Mouse (Mus musculus) embryonic facial prominence, embryonic 11.5 days (tissue): Measurements from ENCODE around the gene Ptprg. TPM values are rescaled to one million over a fixed set of nuclear protein-coding genes. Genes with fewer than 3 reads are reported as not detected.

ENCODE experiments used
- ATAC-seq: fragments of 200-750 bp; cut with Nextera tagmentation; replicated peaks from 2 replicates; pipeline ENCODE4 v1.8.0; 2017; ENCODE audit warnings: low read depth; ENCODE audit not compliant: insufficient number of reproducible peaks, low FRiP score, low TSS enrichment
- DNase-seq: peaks from one replicate; pipeline ENCODE4 v3.0.0-alpha.2; 2015; ENCODE audit warnings: low spot score
- H3K27ac ChIP-seq: fragments of 300-500 bp; sonication (generic); replicated peaks from 2 replicates; pipeline ENCODE4 v1.5.1; 2014; ENCODE audit warnings: mild to moderate bottlenecking, low read depth, low read length, control low read depth
- H3K27me3 ChIP-seq: fragments of 300-500 bp; sonication (generic); 2 replicates; pipeline ENCODE4 v1.6.1; 2014; ENCODE audit warnings: mild to moderate bottlenecking, low read length, moderate library complexity, mixed read lengths; ENCODE audit not compliant: control insufficient read depth, insufficient read depth
- H3K36me3 ChIP-seq: fragments of 300-500 bp; sonication (generic); replicated peaks from 2 replicates; pipeline ENCODE4 v1.6.1; 2014; ENCODE audit warnings: low read depth, mild to moderate bottlenecking, low read length, moderate library complexity, mixed read lengths; ENCODE audit not compliant: control insufficient read depth, insufficient read depth
- H3K4me1 ChIP-seq: fragments of 300-500 bp; sonication (generic); 2 replicates; pipeline ENCODE4 v1.6.1; 2014; ENCODE audit warnings: low read length, mixed read lengths; ENCODE audit not compliant: control insufficient read depth, insufficient read depth
- H3K4me2 ChIP-seq: fragments of 300-500 bp; sonication (generic); 2 replicates; pipeline ENCODE4 v1.6.1; 2014; ENCODE audit warnings: low read depth, mild to moderate bottlenecking, control low read depth, low read length, moderate library complexity
- H3K4me3 ChIP-seq: fragments of 300-500 bp; sonication (generic); 2 replicates; pipeline ENCODE4 v1.5.1; 2014; ENCODE audit warnings: low read depth, low read length, control low read depth
- H3K9ac ChIP-seq: fragments of 300-500 bp; sonication (generic); replicated peaks from 2 replicates; pipeline ENCODE4 v1.6.1; 2014; ENCODE audit warnings: mild to moderate bottlenecking, control low read depth, low read length
- H3K9me3 ChIP-seq: fragments of 300-500 bp; sonication (generic); replicated peaks from 2 replicates; pipeline ENCODE4 v1.6.1; 2016; ENCODE audit warnings: mild to moderate bottlenecking, low read length, inconsistent platforms, mixed read lengths; ENCODE audit not compliant: control insufficient read depth
- WGBS: fragments of 180-500 bp; shearing (Covaris S2); extraction: QIAGEN DNeasy Blood & Tissue Kit; methylation state at CpG from one replicate; pipeline ENCODE4 v1.1.7; 2014; 5-methylcytosine and 5-hydroxymethylcytosine counted together
- polyA plus RNA-seq: library from polyadenylated mRNA; unstranded; fragments of >200 nt; fragmentation: Nextera tagmentation; extraction: Ambion mirVana; gene quantifications from 2 replicates; pipeline ENCODE4 v1.2.1, GENCODE M21; 2014

The Ptprg gene
- polyA plus RNA-seq, 1 experiment from 2014 or later, result 28.7 TPM

DNA sequence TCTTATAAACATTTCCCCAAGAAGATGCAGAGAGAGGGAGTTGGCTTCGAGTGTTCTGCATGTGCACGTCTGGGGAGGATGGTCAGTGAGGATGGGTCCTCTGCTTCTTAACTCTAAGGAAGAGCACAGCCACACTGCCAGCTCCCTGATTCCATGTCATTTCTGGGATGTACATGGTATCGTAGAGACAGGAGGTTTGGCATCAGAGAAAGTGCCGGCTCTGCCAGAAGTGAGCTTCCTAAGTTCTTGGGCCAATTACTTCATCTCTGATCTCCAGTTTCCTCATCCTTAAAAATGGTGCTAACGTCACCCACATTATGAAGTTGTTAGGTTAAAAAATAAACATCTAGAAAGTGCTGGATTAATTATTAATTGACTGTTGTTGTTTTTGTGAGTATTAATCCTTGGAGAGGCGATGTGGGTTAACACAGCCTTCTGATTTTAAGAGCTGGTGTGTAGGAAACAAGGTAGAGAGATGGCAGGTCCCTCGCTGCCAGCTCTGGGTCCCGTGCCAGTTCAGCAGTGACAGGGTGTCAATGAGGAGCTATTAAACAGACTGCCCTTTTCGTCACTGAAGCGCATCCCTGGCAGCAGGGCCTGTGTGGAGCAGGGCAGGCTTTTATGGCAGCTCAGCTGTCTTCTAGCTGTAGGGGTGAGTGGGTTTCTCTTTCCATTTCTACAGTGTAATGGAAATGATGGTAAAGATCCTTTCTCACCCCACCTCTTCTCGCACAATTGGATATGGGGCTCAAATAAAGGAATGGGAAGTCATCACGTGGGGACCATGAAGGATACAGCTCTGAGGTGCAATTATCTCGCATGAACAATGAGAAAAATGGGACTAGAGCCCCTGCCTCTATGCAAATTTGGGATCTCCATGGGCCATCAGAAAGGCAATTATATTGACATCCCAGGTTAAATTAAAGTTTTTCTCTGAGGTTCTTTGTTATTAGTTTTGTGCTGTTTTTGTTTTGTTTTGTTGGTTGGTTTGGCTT lies 646.9 kb downstream of the Ptprg start:
- ATAC-seq (peak; percentile 67; the same call in 1 of the 2 replicates), DNase-seq (no peak)
- no peak overlapping the region for H3K4me3 ChIP-seq
- H3K9me3 ChIP-seq, result no peaks in the 10 kb centered on the region
- no peaks in the 10 kb centered on the region for H3K4me1 ChIP-seq
- H3K27me3 ChIP-seq, result no peaks in the 10 kb centered on the region
- no peak overlapping the region for H3K4me2 ChIP-seq
- 83% methylated on average over 13 of the region's 13 CpGs for WGBS
- no peak overlapping the region for H3K27ac ChIP-seq
- no peaks in the 10 kb centered on the region for H3K36me3 ChIP-seq
- H3K9ac ChIP-seq, result no peak overlapping the region

DNA sequence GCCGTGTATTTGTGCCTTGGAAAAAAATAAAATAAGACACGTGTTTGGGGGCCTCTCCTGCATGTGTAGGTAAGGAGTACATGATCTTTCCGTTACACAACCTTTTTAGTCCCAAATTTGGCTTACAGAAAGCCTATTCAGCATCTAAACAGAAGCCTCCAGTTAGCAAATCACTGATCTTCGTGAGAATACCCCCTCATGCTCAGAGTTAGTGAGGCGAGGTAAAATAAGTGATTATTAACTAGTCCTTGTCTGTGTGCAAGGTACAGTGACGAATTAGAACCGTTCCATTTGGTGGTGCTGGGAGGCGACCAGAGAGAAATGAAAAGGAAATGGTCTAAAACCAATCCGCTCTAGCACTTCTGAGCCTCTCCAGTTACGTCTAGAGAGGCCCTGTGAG lies 648.9 kb downstream of the Ptprg start:
- no peaks in the 10 kb centered on the region for H3K4me1 ChIP-seq
- H3K9me3 ChIP-seq, result no peaks in the 10 kb centered on the region
- WGBS, result 79% methylated on average over 10 of the region's 10 CpGs
- H3K27me3 ChIP-seq, result no peaks in the 10 kb centered on the region
- no peak overlapping the region for H3K27ac ChIP-seq
- no peak overlapping the region for H3K4me3 ChIP-seq
- no peak overlapping the region for H3K9ac ChIP-seq
- H3K4me2 ChIP-seq, result no peak overlapping the region
- DNase-seq (no peak), ATAC-seq (no peak)
- no peaks in the 10 kb centered on the region for H3K36me3 ChIP-seq

DNA sequence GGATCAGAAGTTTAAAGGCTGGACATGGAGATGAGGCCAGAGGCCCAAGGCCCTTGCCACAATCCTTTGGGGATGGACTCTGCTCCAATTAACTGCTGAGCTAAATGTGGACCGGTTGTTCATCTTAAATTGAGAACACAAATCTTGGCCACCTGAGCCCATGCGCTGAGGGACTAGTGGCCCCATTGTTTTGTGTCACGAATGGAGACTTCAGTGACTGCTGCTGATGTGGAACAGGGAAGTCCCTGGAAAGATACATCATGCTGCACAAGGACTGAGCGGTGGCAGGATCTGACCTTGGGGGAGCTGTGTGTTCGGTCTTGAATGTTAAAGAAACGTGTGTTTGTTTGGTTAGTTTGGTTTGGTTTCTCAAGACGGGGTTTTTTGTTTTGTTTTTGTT lies 649.7 kb downstream of the Ptprg start:
- Histone ChIP-seq H3K4me1 (no peaks in the 10 kb centered on the region), H3K9ac (no peak overlapping the region), H3K27ac (no peak overlapping the region), H3K9me3 (no peaks in the 10 kb centered on the region), H3K4me2 (no peak overlapping the region), H3K36me3 (no peaks in the 10 kb centered on the region), H3K4me3 (no peak overlapping the region), H3K27me3 (no peaks in the 10 kb centered on the region)
- DNase-seq (no peak), ATAC-seq (no peak)
- WGBS, result 81% methylated on average over 7 of the region's 7 CpGs

DNA sequence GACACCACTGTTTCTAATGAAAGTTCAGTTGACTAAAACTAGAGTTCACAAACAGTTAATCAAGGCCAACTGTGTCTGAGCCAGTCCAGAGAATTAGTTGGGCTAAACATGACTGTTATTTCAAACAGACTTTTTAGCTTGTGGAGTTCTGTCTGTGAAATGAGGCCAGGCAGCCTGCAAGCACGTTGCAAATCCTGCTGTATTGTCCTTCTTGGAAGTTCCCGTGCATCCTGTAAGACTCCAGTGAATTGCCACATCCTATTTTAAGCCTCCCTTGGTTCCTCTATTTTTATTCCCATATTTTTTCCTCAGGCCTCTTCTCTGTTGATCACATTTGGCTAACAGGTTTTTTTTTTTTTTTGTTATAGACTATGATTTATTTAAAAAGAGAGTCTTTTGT lies 652.8 kb downstream of the Ptprg start:
- Histone ChIP-seq H3K9me3 (no peaks in the 10 kb centered on the region), H3K27me3 (no peaks in the 10 kb centered on the region), H3K9ac (no peak overlapping the region), H3K36me3 (no peaks in the 10 kb centered on the region), H3K4me3 (no peak overlapping the region), H3K4me2 (no peak overlapping the region), H3K27ac (no peak overlapping the region), H3K4me1 (no peaks in the 10 kb centered on the region)
- DNase-seq (no peak), ATAC-seq (no peak)
- WGBS, result 75% methylated on average over 2 of the region's 2 CpGs

DNA sequence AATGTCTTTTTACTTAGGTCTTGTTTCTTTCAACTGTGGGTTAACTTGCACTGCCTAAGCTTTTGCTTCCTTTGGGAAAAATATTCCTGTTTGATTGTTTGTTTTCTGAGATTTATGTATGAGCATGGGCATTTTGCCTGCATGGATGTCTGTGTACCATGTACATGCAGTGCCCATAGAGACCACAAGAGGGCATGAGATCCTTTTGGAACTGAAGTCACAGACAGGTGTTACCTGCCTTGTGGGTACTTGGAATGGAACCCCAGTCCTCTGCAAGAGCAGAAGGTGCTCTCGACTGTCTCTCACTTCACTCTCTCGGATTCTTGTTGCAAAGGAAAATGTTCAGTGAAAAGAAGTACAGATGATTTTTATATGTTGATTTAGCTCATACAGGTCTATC lies 655.2 kb downstream of the Ptprg start:
- Histone ChIP-seq H3K4me3 (no peak overlapping the region), H3K4me1 (no peaks in the 10 kb centered on the region), H3K36me3 (no peaks in the 10 kb centered on the region), H3K27me3 (no peaks in the 10 kb centered on the region), H3K4me2 (no peak overlapping the region), H3K27ac (no peak overlapping the region), H3K9ac (no peak overlapping the region), H3K9me3 (no peaks in the 10 kb centered on the region)
- DNase-seq, result peak; percentile 48
- ATAC-seq, result no peak
- 81% methylated on average over 2 of the region's 2 CpGs for WGBS

DNA sequence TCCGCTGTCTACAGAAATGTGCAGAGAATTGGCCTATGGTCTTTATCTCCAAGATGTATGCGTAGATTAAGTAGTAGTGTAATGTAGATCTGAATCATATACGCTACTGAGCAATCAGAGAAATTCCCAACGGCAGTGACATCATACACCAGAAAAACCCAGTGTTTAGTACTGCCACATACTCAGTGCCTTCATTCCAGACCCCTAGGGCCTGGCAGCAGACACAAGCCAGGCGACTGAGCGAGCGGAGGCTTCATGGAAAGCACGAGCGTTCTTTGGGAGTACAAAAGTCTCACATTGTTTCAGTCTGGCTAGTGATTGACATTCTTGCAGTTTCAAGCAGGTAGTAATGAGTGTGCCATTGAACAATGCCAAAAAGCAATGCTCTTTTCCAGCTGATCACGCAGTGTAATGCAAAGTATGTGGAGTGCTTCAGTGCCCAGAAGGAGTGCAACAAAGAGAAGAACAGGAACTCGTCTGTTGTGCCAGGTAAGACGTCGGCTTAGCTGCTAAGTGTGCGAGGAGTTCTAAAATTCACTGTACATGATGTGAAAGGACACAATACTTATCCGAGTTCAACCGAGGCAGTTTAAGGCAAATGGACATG lies 665.3 kb downstream of the Ptprg start:
- Histone ChIP-seq H3K9me3 (no peaks in the 10 kb centered on the region), H3K27me3 (no peaks in the 10 kb centered on the region), H3K27ac (no peak overlapping the region), H3K4me3 (no peak overlapping the region), H3K9ac (no peak overlapping the region), H3K36me3 (no peaks in the 10 kb centered on the region), H3K4me2 (no peak overlapping the region), H3K4me1 (no peaks in the 10 kb centered on the region)
- no peak for DNase-seq
- 90% methylated on average over 16 of the region's 16 CpGs for WGBS
- ATAC-seq, result no peak

DNA sequence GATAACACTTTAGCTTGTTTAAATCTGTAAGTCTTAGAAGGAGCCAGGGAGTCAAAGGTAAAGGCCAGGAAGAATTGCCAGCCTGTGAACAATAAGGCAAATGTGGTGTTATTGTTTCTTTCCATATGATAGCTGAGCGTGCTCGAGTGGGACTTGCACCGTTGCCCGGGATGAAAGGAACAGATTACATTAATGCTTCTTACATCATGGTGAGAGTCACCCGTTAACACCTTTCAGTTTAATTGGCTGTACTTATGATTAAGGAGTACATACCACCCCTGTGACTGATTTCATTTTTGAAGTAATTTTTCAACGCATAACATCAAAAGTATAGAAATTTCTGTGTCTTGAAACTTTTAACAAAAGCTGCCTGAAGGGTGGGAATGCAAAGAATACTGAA lies 666.5 kb downstream of the Ptprg start:
- DNase-seq (no peak), ATAC-seq (no peak)
- Histone ChIP-seq H3K4me1 (no peaks in the 10 kb centered on the region), H3K27ac (no peak overlapping the region), H3K4me3 (no peak overlapping the region), H3K27me3 (no peaks in the 10 kb centered on the region), H3K9ac (no peak overlapping the region), H3K9me3 (no peaks in the 10 kb centered on the region), H3K4me2 (no peak overlapping the region), H3K36me3 (no peaks in the 10 kb centered on the region)
- 77% methylated on average over 6 of the region's 6 CpGs for WGBS

DNA sequence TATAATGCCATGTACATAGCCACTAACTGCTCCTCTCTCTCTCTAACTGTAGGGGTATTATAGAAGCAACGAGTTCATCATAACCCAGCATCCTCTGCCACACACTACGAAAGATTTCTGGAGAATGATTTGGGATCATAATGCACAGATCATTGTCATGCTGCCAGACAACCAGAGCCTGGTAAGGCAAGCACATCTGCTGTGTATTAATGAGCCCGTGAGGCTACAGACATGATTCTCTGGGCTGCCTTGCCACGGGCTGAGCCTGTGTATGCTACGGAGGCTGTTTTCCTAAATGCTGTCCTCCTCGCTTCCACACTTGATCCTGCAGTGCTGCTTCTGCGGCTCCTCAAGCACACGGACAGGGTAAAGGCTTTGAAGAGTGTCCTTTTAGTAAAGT lies 667.2 kb downstream of the Ptprg start:
- ATAC-seq, result no peak

More for the DNA sequence above, 667.2 kb downstream of the Ptprg start:
- 67% methylated on average over 8 of the region's 8 CpGs for WGBS
- H3K4me1 ChIP-seq, result no peaks in the 10 kb centered on the region
- H3K27me3 ChIP-seq, result no peaks in the 10 kb centered on the region
- H3K4me2 ChIP-seq, result no peak overlapping the region
- no peak overlapping the region for H3K27ac ChIP-seq
- no peaks in the 10 kb centered on the region for H3K9me3 ChIP-seq
- no peaks in the 10 kb centered on the region for H3K36me3 ChIP-seq
- no peak overlapping the region for H3K4me3 ChIP-seq
- no peak overlapping the region for H3K9ac ChIP-seq
- peak; percentile 25 for DNase-seq
